Mouse (Mus musculus) left cerebral cortex, adult 11 months (tissue): ENCODE measurements around the gene Zranb3.

Experiments used
- DNase-seq: peaks from one replicate; pipeline ENCODE4 v3.0.0; 2022; ENCODE audit warnings: low spot score

Zranb3 gene

DNA sequence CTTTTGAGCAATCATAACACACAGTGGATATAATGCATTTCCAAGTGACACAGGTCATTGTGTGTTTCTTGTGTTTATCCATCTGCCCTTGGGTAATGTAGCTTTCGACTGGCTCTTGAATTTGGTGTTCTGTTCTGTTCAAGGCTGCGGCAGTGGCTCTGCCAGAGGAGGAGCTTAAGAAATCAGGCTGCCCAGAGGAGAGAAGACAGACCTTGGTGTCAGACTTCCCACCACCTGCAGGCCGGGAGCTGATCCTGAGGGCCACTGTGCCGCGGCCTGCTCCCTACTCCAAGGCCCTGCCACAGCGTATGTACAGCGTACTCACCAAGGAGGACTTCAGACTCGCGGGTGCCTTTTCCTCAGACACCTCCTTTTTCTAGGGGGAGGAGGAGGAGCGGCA lies 160.6 kb downstream of the Zranb3 start:
- no peak for DNase-seq

GRCm38 (mm10) chr1:127937277-127937676 lies 165.6 kb downstream of the Zranb3 start:
- no peak for DNase-seq

GRCm38 (mm10) chr1:127934322-127934721 lies 168.5 kb downstream of the Zranb3 start:
- peak; percentile 58 for DNase-seq

- no peak for DNase-seq
Measured at GRCm38 (mm10) chr1:127933405-127933804, 169.4 kb downstream of the Zranb3 start.

- DNase-seq, result no peak
Measured at GRCm38 (mm10) chr1:127915802-127916201, 187.0 kb downstream of the Zranb3 start.

DNA sequence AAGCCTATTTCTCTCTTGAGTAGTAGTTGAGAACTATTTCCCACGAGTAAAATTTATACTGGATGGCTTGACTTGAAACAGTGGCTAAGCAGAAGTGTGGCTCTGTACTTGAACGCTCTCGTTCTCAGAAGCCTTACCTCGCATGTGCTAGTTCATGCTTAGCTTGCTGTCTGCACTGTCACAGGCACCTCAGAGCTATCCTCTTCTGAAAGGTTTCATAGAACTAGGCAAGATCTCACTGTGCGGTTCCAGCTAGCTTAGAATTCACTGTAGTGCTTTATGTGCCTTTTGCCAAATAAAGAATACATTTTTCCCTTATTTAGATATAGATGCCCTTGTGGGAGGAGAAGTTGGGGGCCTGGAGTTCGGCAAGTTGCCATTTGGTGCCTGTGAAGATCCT lies 187.5 kb downstream of the Zranb3 start:
- DNase-seq, result no peak

DNA sequence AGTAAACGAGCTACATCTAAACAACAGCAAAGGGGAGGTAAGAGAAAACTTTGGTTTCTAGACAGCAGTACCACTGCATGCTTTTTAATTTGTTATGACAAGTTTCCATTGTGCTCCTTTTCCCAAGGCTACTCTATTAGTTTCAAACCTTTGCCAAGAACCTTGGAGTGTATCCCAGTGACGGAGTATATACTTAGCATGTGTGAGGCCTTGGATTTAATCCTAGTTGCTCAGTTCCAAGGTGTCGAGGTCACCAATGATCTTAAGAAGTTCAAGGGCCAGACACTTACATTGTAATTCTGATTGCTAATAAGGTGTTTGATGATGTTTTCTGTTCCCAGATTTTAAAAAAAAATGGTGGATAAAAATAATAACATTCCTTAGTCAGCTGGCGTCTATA lies 189.7 kb downstream of the Zranb3 start:
- no peak for DNase-seq

GRCm38 (mm10) chr1:127904774-127905385 lies 198.0 kb downstream of the Zranb3 start:
- DNase-seq, result no peak
